Mouse (Mus musculus) brain, embryonic 14.5 days (tissue): ENCODE measurements at regions not wholly inside any gene's neighbourhood (a gene's known extent, or its start where the extent isn't known, plus 50 kb on each side); places are given as distances from the start of the nearest gene placed in this dataset.

Experiments
- DNase-seq: peaks from one replicate; pipeline ENCODE4 v3.0.0-alpha.2; 2011; ENCODE audit warnings: low read depth
- CTCF ChIP-seq: fragments of 200-500 bp; IDR thresholded peaks from 2 replicates; pipeline ENCODE4 v1.5.1; 2012; ENCODE audit warnings: inconsistent platforms, mild to moderate bottlenecking, moderate library complexity, borderline replicate concordance; ENCODE audit not compliant: insufficient read depth, insufficient read length; ENCODE audit errors: extremely low read depth
- POLR2A ChIP-seq: fragments of 200-500 bp; IDR thresholded peaks from 2 replicates; pipeline ENCODE4 v1.6.1; 2012; ENCODE audit warnings: mild to moderate bottlenecking, inconsistent platforms, borderline replicate concordance; ENCODE audit not compliant: poor library complexity, insufficient read depth, insufficient read length, severe bottlenecking; ENCODE audit errors: extremely low read depth

DNA sequence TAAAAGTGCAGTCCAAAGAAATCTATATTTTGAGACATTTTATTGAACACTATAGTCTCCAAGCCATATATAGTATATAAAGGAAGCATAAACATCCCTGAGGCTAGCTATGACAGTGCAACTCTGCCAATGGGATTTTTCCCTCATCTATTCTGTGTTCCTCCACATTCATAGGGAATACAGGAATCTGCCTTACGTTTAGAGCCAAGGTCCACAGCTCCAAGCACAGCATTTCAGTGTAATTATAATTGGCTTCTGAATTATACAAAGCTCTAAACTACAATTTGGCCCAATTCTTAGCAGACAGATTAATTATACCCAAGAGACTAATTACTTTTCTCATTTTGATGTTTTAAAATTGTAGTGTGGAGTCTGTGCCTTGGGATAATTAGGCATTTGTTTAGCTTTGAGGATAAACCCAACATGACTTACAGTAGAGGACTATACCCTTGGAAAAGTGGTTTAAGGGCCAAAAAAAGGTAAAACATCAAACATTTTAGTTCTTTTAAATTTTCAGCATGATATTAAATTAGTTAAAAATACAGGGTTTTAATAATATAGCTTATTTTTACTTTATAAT, 235.0 kb upstream of the Gje1 start:
- no peak for TF ChIP-seq POLR2A
- TF ChIP-seq CTCF: no peak

DNA sequence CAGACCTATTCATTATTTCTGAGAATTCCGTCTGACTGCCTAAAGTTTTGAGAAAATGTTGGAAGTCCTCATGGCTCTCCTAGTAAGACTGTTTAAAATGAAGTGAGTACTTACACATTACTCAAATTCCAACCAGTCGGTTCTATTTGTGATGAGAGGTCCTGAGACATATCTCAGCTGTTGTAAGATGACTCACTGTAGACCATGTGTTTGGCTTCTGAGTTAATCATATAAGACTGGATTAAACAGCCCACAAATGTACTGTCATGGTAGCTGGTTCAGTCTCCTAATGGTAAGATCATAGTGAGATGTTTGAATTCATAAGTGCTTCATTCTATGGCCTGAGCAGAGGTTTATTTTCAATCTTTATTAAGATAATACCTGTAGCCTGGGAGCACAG, 223.9 kb upstream of the Gje1 start:
- DNase-seq: no peak

More for the DNA sequence above, 235.0 kb upstream of the Gje1 start:
- DNase-seq: peak; percentile 84

More for the DNA sequence above, 223.9 kb upstream of the Gje1 start:
- no peak for TF ChIP-seq POLR2A
- no peak for TF ChIP-seq CTCF
